Mouse (Mus musculus): ENCODE measurements around the gene Ptk6.
A peak's percentile ranks its signal among the peaks of the same experiment; 100 is the strongest.

Gene Ptk6

GRCm38 (mm10) chr2:181159091-181159514 lies 43.5 kb downstream of the Ptk6 start:
- peak; percentile 84 for DNase-seq

- DNase-seq: no peak
These were observed 44.1 kb downstream of the Ptk6 start for GRCm38 (mm10) chr2:181158471-181158870.

- DNase-seq: peak; percentile 29
These were observed 44.8 kb downstream of the Ptk6 start for GRCm38 (mm10) chr2:181157716-181158302.

- no peak for DNase-seq
These were observed 45.4 kb downstream of the Ptk6 start for GRCm38 (mm10) chr2:181157180-181157579.

GRCm38 (mm10) chr2:181156248-181157121 lies 46.1 kb downstream of the Ptk6 start, which contains the start of gene Eef1a2:
TSS of gene Eef1a2 (minus strand) at chr2:181157014.
- DNase-seq: peak; percentile 94

GRCm38 (mm10) chr2:181155801-181156200 lies 46.8 kb downstream of the Ptk6 start:
- DNase-seq: peak; percentile 53

GRCm38 (mm10) chr2:181154831-181155415 lies 47.7 kb downstream of the Ptk6 start:
- DNase-seq: no peak

- DNase-seq: no peak
These were observed 48.2 kb downstream of the Ptk6 start for GRCm38 (mm10) chr2:181154361-181154760.

GRCm38 (mm10) chr2:181153837-181154236 lies 48.8 kb downstream of the Ptk6 start:
- peak; percentile 47 for DNase-seq

- no peak for DNase-seq
These were observed 49.5 kb downstream of the Ptk6 start for GRCm38 (mm10) chr2:181153131-181153530.

GRCm38 (mm10) chr2:181152701-181153100 lies 49.9 kb downstream of the Ptk6 start:
- DNase-seq: peak; percentile 56

GRCm38 (mm10) chr2:181150281-181150680 lies 52.3 kb downstream of the Ptk6 start:
- DNase-seq: peak; percentile 80

GRCm38 (mm10) chr2:181148318-181148955 lies 54.2 kb downstream of the Ptk6 start:
- DNase-seq: no peak

GRCm38 (mm10) chr2:181147546-181148317 lies 54.9 kb downstream of the Ptk6 start:
- peak; percentile 65 for DNase-seq

GRCm38 (mm10) chr2:181146976-181147545 lies 55.5 kb downstream of the Ptk6 start:
- DNase-seq: no peak

GRCm38 (mm10) chr2:181144675-181145074 lies 57.9 kb downstream of the Ptk6 start:
- DNase-seq: no peak
